ENCODE assay signal across 8 mouse cellular contexts in the genomic region with DNA sequence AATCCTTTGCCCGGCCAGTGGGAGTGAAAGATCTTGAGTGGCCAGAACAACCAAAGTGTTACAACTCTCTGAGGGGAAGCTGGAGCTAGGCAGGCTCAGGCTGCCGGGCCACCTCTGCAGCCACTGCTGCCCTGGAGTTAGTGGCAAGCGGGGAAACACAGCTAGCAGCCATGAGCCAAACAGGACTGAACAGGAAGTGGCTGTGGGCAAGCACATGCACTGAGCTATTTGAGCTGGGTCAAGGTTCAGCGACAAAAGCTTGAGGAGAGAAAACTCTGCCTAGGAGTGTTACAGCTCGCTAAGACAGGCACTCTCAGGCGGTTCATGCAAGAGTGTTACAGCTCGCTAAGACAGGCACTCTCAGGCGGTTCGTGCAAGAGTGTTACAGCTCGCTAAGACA. TPM values are rescaled to one million over a fixed set of nuclear protein-coding genes. Genes with fewer than 3 reads are reported as not detected.
DNase-seq lines count a peak whose midpoint lies in the region; ATAC-seq and TF ChIP-seq lines count a peak whose summit lies in the region.

No protein-coding gene starts in this region.

- H3K79me2 ChIP-seq in heart, adult 2 months (replicated peaks; ENCODE audit: control insufficient read depth, insufficient read depth, low read length), result peaks cover 31% of the 10 kb centered on the region

- H3K36me3 ChIP-seq in heart, adult 2 months (ENCODE audit: control insufficient read depth, insufficient read depth, low read length), result peaks cover 24% of the 10 kb centered on the region
- peaks cover 16% of the 10 kb centered on the region for H3K36me3 ChIP-seq in embryonic facial prominence, embryonic 10.5 days (replicated peaks)
- H3K36me3 ChIP-seq in midbrain, embryonic 15.5 days (replicated peaks), result no peaks in the 10 kb centered on the region

- intact Hi-C loops in heart, adult 2 months (cut with DNase I), result no loop called here
- intact Hi-C loops in heart, postnatal 25 days (cut with DNase I), result no loop called here

- TF ChIP-seq POLR2A in heart, adult 2 months (IDR thresholded peaks at IDR 0.05; ENCODE audit: insufficient read depth, low read depth, low read length), result no peak

- ATAC-seq in monocyte, adult 5-6 weeks (replicated peaks; ENCODE audit: insufficient number of reproducible peaks, low FRiP score, low TSS enrichment, poor library complexity, severe bottlenecking), result peak; percentile 76
- no peak for ATAC-seq in midbrain, embryonic 15.5 days (replicated peaks)

- no peak for TF ChIP-seq CTCF in heart, adult 2 months (IDR thresholded peaks at IDR 0.05)

- H3K4me2 ChIP-seq in midbrain, embryonic 15.5 days, result no peak overlapping the region

- no peaks in the 10 kb centered on the region for H3K9me3 ChIP-seq in embryonic facial prominence, embryonic 10.5 days
- no peaks in the 10 kb centered on the region for H3K9me3 ChIP-seq in midbrain, embryonic 15.5 days

- no peaks in the 10 kb centered on the region for H3K27me3 ChIP-seq in heart, adult 2 months (ENCODE audit: control insufficient read depth, insufficient read depth, low read length)
- H3K27me3 ChIP-seq in embryonic facial prominence, embryonic 10.5 days (replicated peaks; ENCODE audit: low read depth, poor library complexity, severe bottlenecking), result no peaks in the 10 kb centered on the region
- no peaks in the 10 kb centered on the region for H3K27me3 ChIP-seq in midbrain, embryonic 15.5 days (replicated peaks)

- TF ChIP-seq EP300 in heart, adult 2 months (IDR thresholded peaks at IDR 0.05; ENCODE audit: insufficient read depth, low read depth, low read length), result no peak

- 51% methylated on average over 10 of the region's 10 CpGs for WGBS in heart, adult 2 months
- WGBS in embryonic facial prominence, embryonic 10.5 days, result 66% methylated on average over 10 of the region's 10 CpGs
- WGBS in midbrain, embryonic 15.5 days, result 82% methylated on average over 10 of the region's 10 CpGs

- H3K4me1 ChIP-seq in heart, adult 2 months (ENCODE audit: control insufficient read depth, insufficient read depth, low read length), result peaks cover 28% of the 10 kb centered on the region
- H3K4me1 ChIP-seq in embryonic facial prominence, embryonic 10.5 days, result peaks cover 26% of the 10 kb centered on the region
- peaks cover 11% of the 10 kb centered on the region for H3K4me1 ChIP-seq in midbrain, embryonic 15.5 days

- DNase-seq in heart, adult 2 months, result peak; percentile 39 to 45
- no peak for DNase-seq in heart, postnatal 25 days (ENCODE audit: low spot score)
- peak; percentile 20 for DNase-seq in embryonic facial prominence, embryonic 10.5 days (ENCODE audit: low spot score)
- peak; percentile 66 for DNase-seq in kidney, postnatal 10 days
- no peak for DNase-seq in neural tube, embryonic 10.5 days (ENCODE audit: extremely low spot score, low spot score)
- no peak for DNase-seq in layer of hippocampus, postnatal 36 days

- no peak overlapping the region for H3K9ac ChIP-seq in heart, adult 2 months (ENCODE audit: low read depth, low read length)
- H3K9ac ChIP-seq in midbrain, embryonic 15.5 days, result no peak overlapping the region

- H3K4me3 ChIP-seq in heart, adult 2 months, result no peak overlapping the region
- H3K4me3 ChIP-seq in embryonic facial prominence, embryonic 10.5 days, result no peak overlapping the region
- no peak overlapping the region for H3K4me3 ChIP-seq in midbrain, embryonic 15.5 days

- H3K27ac ChIP-seq in heart, adult 2 months, result 0 out of 2 replicates have a peak overlapping the region, but pooled peaks have one; percentile 28
- H3K27ac ChIP-seq in embryonic facial prominence, embryonic 10.5 days (replicated peaks), result peak overlapping the region; percentile 48; the same call in 1 of the 2 replicates
- H3K27ac ChIP-seq in midbrain, embryonic 15.5 days, result no peak overlapping the region

RNA-seq across cellular contexts. Expression of a gene that starts 12.2 kb away (rescaled TPM):
- 10 to 100 TPM; 71.9 to 73.1 TPM for total RNA-seq in heart, adult 2 months (2021)
- 26.8 and 37.1 TPM in 2 replicates for polyA plus RNA-seq in heart, adult 2 months (2012; rRNA removed)
- 10 to 100 TPM; 74.3 to 82.2 TPM for total RNA-seq in heart, postnatal 25 days (2021)
- 326 and 327 TPM in 2 replicates for polyA plus RNA-seq in embryonic facial prominence, embryonic 10.5 days (2016; fragmentation: Nextera tagmentation; extraction: Ambion mirVana)
- 50.9 to 83.0 TPM (median 67.5 TPM) in 3 replicates for total RNA-seq in monocyte, adult 5-6 weeks (2017)
- polyA plus RNA-seq in midbrain, embryonic 15.5 days (2015; fragmentation: Nextera tagmentation; extraction: Ambion mirVana), result 481 and 500 TPM in 2 replicates
- total RNA-seq in layer of hippocampus, postnatal 36 days (2021), result 100 to 1,000 TPM; 531 to 565 TPM

RNA-seq across cellular contexts. Expression of a gene that starts 18.3 kb away (rescaled TPM):
- under 1 TPM; 0.32 to 0.63 TPM for total RNA-seq in heart, adult 2 months (2021)
- polyA plus RNA-seq in heart, adult 2 months (2012; rRNA removed), result 0.73 and 0.90 TPM in 2 replicates
- total RNA-seq in heart, postnatal 25 days (2021), result 1 to 10 TPM in 1 of 2 experiments, under 1 TPM in 1; 0.96 to 1.3 TPM
- polyA plus RNA-seq in embryonic facial prominence, embryonic 10.5 days (2016; fragmentation: Nextera tagmentation; extraction: Ambion mirVana), result 1.6 and 1.9 TPM in 2 replicates
- total RNA-seq in monocyte, adult 5-6 weeks (2017), result 1.9 to 3.5 TPM in 2 of 3 replicates, not detected in the other
- 2.2 and 2.4 TPM in 2 replicates for polyA plus RNA-seq in midbrain, embryonic 15.5 days (2015; fragmentation: Nextera tagmentation; extraction: Ambion mirVana)
- under 1 TPM in 1 of 2 experiments, not detected in 1; 0.37 TPM for total RNA-seq in layer of hippocampus, postnatal 36 days (2021)

Comparison
In these comparisons a context has a peak if more than half of its experiments do, and no peak if none do; other contexts are left out.
1. DNase-seq: peak in heart, adult 2 months (2 of 2), embryonic facial prominence, embryonic 10.5 days (single experiment) and kidney, postnatal 10 days (single experiment); none in heart, postnatal 25 days (single experiment), neural tube, embryonic 10.5 days (single experiment) and layer of hippocampus, postnatal 36 days (0 of 2).